Mouse (Mus musculus) mammary gland, adult 2 months (tissue): ENCODE data around the gene L2hgdh. TPM values are rescaled to one million over a fixed set of nuclear protein-coding genes. Genes with fewer than 3 reads are reported as not detected.

ENCODE experiments used
- polyA plus RNA-seq: library from polyadenylated mRNA; depleted of rRNA; stranded (reverse); fragments of >200 nt; gene quantifications from 2 replicates; pipeline ENCODE4 v1.2.3, GENCODE M21; 2012; ENCODE audit warnings: low replicate concordance; rRNA removed

L2hgdh gene
- 3.4 and 8.3 TPM in 2 replicates for polyA plus RNA-seq

GRCm38 (mm10) chr12:69724711-69725460 lies at the start of gene L2hgdh, which contains the start of gene Atp5s:
Gene L2hgdh, minus strand, starts transcription at chr12:69724873.
Gene Atp5s, plus strand, starts transcription at chr12:69724950.

GRCm38 (mm10) chr12:69681566-69682061 lies 43.1 kb downstream of the L2hgdh start, which contains the start of gene Sos2:
Gene Sos2, minus strand, starts transcription at chr12:69681852.

Other genes with a start within 250 kb of the L2hgdh start
- gene Vcpkmt, start 141.8 kb downstream of the L2hgdh start, polyA plus RNA-seq: 5.0 and 5.3 TPM in 2 replicates
- 13.7 and 27.4 TPM in 2 replicates for gene Sos2, start 43.0 kb downstream of the L2hgdh start, polyA plus RNA-seq
- 17.1 and 20.7 TPM in 2 replicates for gene Atp5s, start 77 bp upstream of the L2hgdh start, polyA plus RNA-seq
- gene Cdkl1, start 66.4 kb upstream of the L2hgdh start, polyA plus RNA-seq: 0.29 and 0.92 TPM in 2 replicates
- gene Atl1, start 167.7 kb upstream of the L2hgdh start, polyA plus RNA-seq: 1.1 and 1.7 TPM in 2 replicates
- gene Map4k5, start 168.3 kb upstream of the L2hgdh start, polyA plus RNA-seq: 5.5 and 15.0 TPM in 2 replicates